Comparison of ENCODE assay signal across 21 mouse cellular contexts in genomic region chr17:11383364-11383962, GRCm38 (mm10).
DNase-seq lines count a peak whose midpoint lies in the region; ATAC-seq and TF ChIP-seq lines count a peak whose summit lies in the region.
"Had no signal": no experiment of that assay in that cellular context is flagged by ENCODE, and none has a peak within 500 bp of the region (broad histone marks: within the 10 kb centered on the region; RNA-seq: fewer than 3 reads in every experiment).

No protein-coding gene starts in this region.

- ATAC-seq in frontal cortex, adult (ENCODE audit: low TSS enrichment): peak; percentile 67
- ATAC-seq in liver, embryonic 12.5 days: no peak
- no peak for ATAC-seq in intestine, postnatal 0 days
- ATAC-seq: activated CD4-positive, CD25-positive, alpha-beta regulatory T cell, adult 4 months; forebrain, embryonic 16.5 days had no signal

- WGBS in liver, embryonic 12.5 days (ENCODE audit: insufficient replicate concordance): 72% methylated on average over 8 of the region's 8 CpGs
- WGBS in intestine, postnatal 0 days: 86% methylated on average over 8 of the region's 8 CpGs

- intact Hi-C loops in left cerebral cortex, postnatal 14 days (cut with DNase I): no loop called here

- H3K9ac ChIP-seq in liver, embryonic 12.5 days: no peak overlapping the region
- H3K9ac ChIP-seq in intestine, postnatal 0 days (ENCODE audit: low read depth, low read length): no peak overlapping the region
- H3K9ac ChIP-seq: heart, embryonic 12.5 days; hindbrain, embryonic 15.5 days; lung, embryonic 14.5 days; neural tube, embryonic 12.5 days had no signal

- no peaks in the 10 kb centered on the region for H3K27me3 ChIP-seq in liver, embryonic 12.5 days (replicated peaks)
- no peaks in the 10 kb centered on the region for H3K27me3 ChIP-seq in intestine, postnatal 0 days (replicated peaks; ENCODE audit: control insufficient read depth, insufficient read depth, low read length)
- H3K27me3 ChIP-seq: hindbrain, embryonic 15.5 days; neural tube, embryonic 12.5 days had no signal

- no peak for DNase-seq in layer of hippocampus, adult 2 months (ENCODE audit: low spot score in 2 of 2)
- no peak for DNase-seq in layer of hippocampus, adult 11-12 months (ENCODE audit: low spot score)
- peak; percentile 30 to 53 for DNase-seq in left cerebral cortex, postnatal 14 days (ENCODE audit: low spot score in 2 of 2)
- peak; percentile 29 to 51 for DNase-seq in right cerebral cortex, postnatal 36 days (ENCODE audit: low spot score in 2 of 2)
- DNase-seq: adrenal gland, postnatal 14 days; cerebellum, adult 18-20 months; kidney, adult 18-20 months; kidney, postnatal 36 days; layer of hippocampus, postnatal 36 days; lung, embryonic 14.5 days; lung, postnatal 4 days had no signal

- 0 out of 2 replicates have a peak overlapping the region, but pooled peaks have one; percentile 25 for H3K27ac ChIP-seq in layer of hippocampus, adult 2 months
- no peak overlapping the region for H3K27ac ChIP-seq in liver, embryonic 12.5 days
- no peak overlapping the region for H3K27ac ChIP-seq in intestine, postnatal 0 days (ENCODE audit: low read depth, low read length)
- H3K27ac ChIP-seq: hindbrain, embryonic 15.5 days; midbrain, embryonic 10.5 days; neural tube, embryonic 12.5 days had no signal

- H3K4me3 ChIP-seq in layer of hippocampus, adult 2 months: no peak overlapping the region
- H3K4me3 ChIP-seq in liver, embryonic 12.5 days: no peak overlapping the region
- H3K4me3 ChIP-seq in intestine, postnatal 0 days (ENCODE audit: low read depth, low read length): no peak overlapping the region
- H3K4me3 ChIP-seq: erythroblast, embryonic 14.5 days; heart, embryonic 12.5 days; hindbrain, embryonic 15.5 days; midbrain, embryonic 10.5 days; neural tube, embryonic 12.5 days had no signal

- H3K4me1 ChIP-seq in liver, embryonic 12.5 days: no peaks in the 10 kb centered on the region
- H3K4me1 ChIP-seq in intestine, postnatal 0 days (replicated peaks; ENCODE audit: control insufficient read depth, insufficient read depth, low read length): no peaks in the 10 kb centered on the region
- H3K4me1 ChIP-seq: heart, embryonic 12.5 days; hindbrain, embryonic 15.5 days; midbrain, embryonic 10.5 days; neural tube, embryonic 12.5 days had no signal

- H3K4me2 ChIP-seq in liver, embryonic 12.5 days: no peak overlapping the region
- no peak overlapping the region for H3K4me2 ChIP-seq in intestine, postnatal 0 days (replicated peaks; ENCODE audit: low read depth)
- H3K4me2 ChIP-seq: heart, embryonic 12.5 days; hindbrain, embryonic 15.5 days; lung, embryonic 14.5 days; neural tube, embryonic 12.5 days had no signal

- H3K9me3 ChIP-seq in liver, embryonic 12.5 days (replicated peaks): no peaks in the 10 kb centered on the region
- no peaks in the 10 kb centered on the region for H3K9me3 ChIP-seq in intestine, postnatal 0 days (ENCODE audit: control insufficient read depth)
- H3K9me3 ChIP-seq: heart, embryonic 12.5 days; hindbrain, embryonic 15.5 days; midbrain, embryonic 10.5 days; neural tube, embryonic 12.5 days had no signal

- TF ChIP-seq CTCF in layer of hippocampus, adult 2 months (conservative IDR thresholded peaks at IDR 0.05): no peak
- no peak for TF ChIP-seq CTCF in intestine, postnatal 0 days (IDR thresholded peaks at IDR 0.05; ENCODE audit: low read depth)

- H3K36me3 ChIP-seq in liver, embryonic 12.5 days: no peaks in the 10 kb centered on the region
- H3K36me3 ChIP-seq in intestine, postnatal 0 days (ENCODE audit: control insufficient read depth, insufficient read depth): no peaks in the 10 kb centered on the region
- H3K36me3 ChIP-seq: heart, embryonic 12.5 days; hindbrain, embryonic 15.5 days; midbrain, embryonic 10.5 days; neural tube, embryonic 12.5 days had no signal

Comparison
In these comparisons a context has a peak if more than half of its experiments do, and no peak if none do; other contexts are left out.
1. DNase-seq: peak in left cerebral cortex, postnatal 14 days (2 of 2) and right cerebral cortex, postnatal 36 days (2 of 2); none in layer of hippocampus, adult 2 months (0 of 2) and layer of hippocampus, adult 11-12 months (single experiment).